ENCODE assay signal across 18 mouse cellular contexts in the genomic region with DNA sequence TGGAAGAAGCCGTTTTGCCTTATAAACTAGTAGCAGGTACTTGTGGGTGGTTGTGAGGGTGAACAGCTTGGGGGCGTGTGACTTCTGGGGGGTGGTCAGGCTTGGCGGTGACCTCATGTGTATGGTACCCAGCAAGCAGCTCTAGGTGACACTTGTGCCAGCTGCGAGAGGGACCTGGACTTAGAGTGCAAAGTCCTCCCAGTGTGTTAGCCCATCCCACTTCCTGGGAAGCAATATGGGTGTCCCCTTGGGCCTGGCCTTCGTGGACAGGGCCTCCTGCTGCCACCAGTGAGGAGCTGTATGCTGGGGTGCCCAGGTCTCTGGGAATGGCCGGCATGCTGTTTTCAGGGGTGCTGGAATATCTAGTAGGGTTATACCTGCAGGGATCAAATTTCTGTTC. TPM values are rescaled to one million over a fixed set of nuclear protein-coding genes. Genes with fewer than 3 reads are reported as not detected.
DNase-seq lines count a peak whose midpoint lies in the region; ATAC-seq and TF ChIP-seq lines count a peak whose summit lies in the region.
"Had no signal": no experiment of that assay in that cellular context is flagged by ENCODE, and none has a peak within 500 bp of the region (broad histone marks: within the 10 kb centered on the region; RNA-seq: fewer than 3 reads in every experiment).

No protein-coding gene starts in this region.

- no peak overlapping the region; the same call in 1 of the 2 replicates for H3K4me2 ChIP-seq in lung, postnatal 0 days (replicated peaks; ENCODE audit: low read depth, low read length)
- H3K4me2 ChIP-seq in limb, embryonic 15.5 days, result no peak overlapping the region
- H3K4me2 ChIP-seq: heart, embryonic 11.5 days; neural tube, embryonic 15.5 days had no signal

- no peak for ATAC-seq in lung, postnatal 0 days
- no peak for ATAC-seq in limb, embryonic 15.5 days (ENCODE audit: insufficient number of reproducible peaks, low FRiP score, low TSS enrichment, low read depth)
- ATAC-seq: forebrain, postnatal 0 days had no signal

- peak overlapping the region; percentile 21; the same call in 1 of the 2 replicates for H3K27ac ChIP-seq in lung, postnatal 0 days (ENCODE audit: low read length)
- peak overlapping the region; percentile 5; the same call in 1 of the 2 replicates for H3K27ac ChIP-seq in limb, embryonic 15.5 days
- H3K27ac ChIP-seq in small intestine, adult 2 months (ENCODE audit: insufficient read depth, low read depth, low read length), result peak overlapping the region; percentile 95
- H3K27ac ChIP-seq: macrophage; neural tube, embryonic 15.5 days had no signal

- H3K27me3 ChIP-seq in lung, postnatal 0 days (replicated peaks; ENCODE audit: insufficient read depth, low read length), result no peaks in the 10 kb centered on the region
- peaks cover 5% of the 10 kb centered on the region; the same call in 1 of the 2 replicates for H3K27me3 ChIP-seq in limb, embryonic 15.5 days
- H3K27me3 ChIP-seq in small intestine, adult 2 months (ENCODE audit: control insufficient read depth, insufficient read depth, low read length), result no peaks in the 10 kb centered on the region

- H3K4me3 ChIP-seq in lung, postnatal 0 days (ENCODE audit: low read depth, low read length), result no peak overlapping the region
- H3K4me3 ChIP-seq in limb, embryonic 15.5 days, result no peak overlapping the region
- peak overlapping the region; percentile 57 for H3K4me3 ChIP-seq in small intestine, adult 2 months (ENCODE audit: low read depth, low read length)
- H3K4me3 ChIP-seq: neural tube, embryonic 15.5 days had no signal

- no peak for TF ChIP-seq CTCF in lung, postnatal 0 days (IDR thresholded peaks at IDR 0.05)
- no peak for TF ChIP-seq CTCF in small intestine, adult 2 months (IDR thresholded peaks at IDR 0.05; ENCODE audit: extremely low read depth, insufficient read length, insufficient replicate concordance, low read depth, low read length)

- H3K4me1 ChIP-seq in lung, postnatal 0 days (ENCODE audit: insufficient read depth, low read depth, low read length), result peaks cover 4% of the 10 kb centered on the region; the same call in 1 of the 2 replicates
- peaks cover 29% of the 10 kb centered on the region for H3K4me1 ChIP-seq in limb, embryonic 15.5 days
- H3K4me1 ChIP-seq in small intestine, adult 2 months (ENCODE audit: control insufficient read depth, insufficient read depth, insufficient read length, low read length), result peaks cover 52% of the 10 kb centered on the region

- H3K36me3 ChIP-seq in lung, postnatal 0 days (ENCODE audit: insufficient read depth, low read length), result no peaks in the 10 kb centered on the region
- no peaks in the 10 kb centered on the region for H3K36me3 ChIP-seq in limb, embryonic 15.5 days
- H3K36me3 ChIP-seq in small intestine, adult 2 months (ENCODE audit: control insufficient read depth, insufficient read depth, low read length), result peaks cover 30% of the 10 kb centered on the region
- H3K36me3 ChIP-seq: G1E; neural tube, embryonic 15.5 days had no signal

- no peaks in the 10 kb centered on the region for H3K9me3 ChIP-seq in lung, postnatal 0 days (ENCODE audit: low read length)
- H3K9me3 ChIP-seq in limb, embryonic 15.5 days, result no peaks in the 10 kb centered on the region
- H3K9me3 ChIP-seq: G1E; neural tube, embryonic 15.5 days had no signal

- no peak overlapping the region for H3K9ac ChIP-seq in lung, postnatal 0 days (replicated peaks; ENCODE audit: low read depth)
- no peak overlapping the region for H3K9ac ChIP-seq in limb, embryonic 15.5 days
- H3K9ac ChIP-seq: forebrain, postnatal 0 days; neural tube, embryonic 15.5 days had no signal

- no peak for TF ChIP-seq EP300 in lung, postnatal 0 days (IDR thresholded peaks at IDR 0.05)

- DNase-seq in kidney, adult 11 months, result peak; percentile 67
- DNase-seq in kidney, postnatal 14 days, result no peak
- no peak for DNase-seq in lung, postnatal 0 days (ENCODE audit: low spot score)
- no peak for DNase-seq in lung, adult 18-20 months
- DNase-seq in T-cell, adult 2 months (ENCODE audit: low spot score), result no peak
- no peak for DNase-seq in Muller cell, postnatal 12 days (ENCODE audit: inconsistent ontology term)
- DNase-seq: cerebellum, adult 8-10 months; forebrain, postnatal 0 days; gastrocnemius, postnatal 25 days; heart, postnatal 4 days; retina, postnatal 1 day; thymus, adult 2 months had no signal

- 57% methylated on average over 6 of the region's 6 CpGs for WGBS in lung, postnatal 0 days
- 65% methylated on average over 6 of the region's 6 CpGs for WGBS in limb, embryonic 15.5 days
- 48% methylated on average over 6 of the region's 6 CpGs for WGBS in small intestine, adult 2 months

- TF ChIP-seq POLR2A in small intestine, adult 2 months (IDR thresholded peaks at IDR 0.05; ENCODE audit: low read depth, low read length), result no peak

RNA-seq across cellular contexts. Expression of a gene that starts 5.0 kb away (rescaled TPM):
- 9.7 and 14.0 TPM in 2 replicates for polyA plus RNA-seq in lung, postnatal 0 days (2015; fragmentation: Nextera tagmentation; extraction: Ambion mirVana)
- polyA plus RNA-seq in limb, embryonic 15.5 days (2015; fragmentation: Nextera tagmentation; extraction: Ambion mirVana), result 2.4 and 3.3 TPM in 2 replicates
- polyA plus RNA-seq in small intestine, adult 2 months (2012; rRNA removed), result 78.7 and 306 TPM in 2 replicates

RNA-seq across cellular contexts. Expression of a gene that starts 7.6 kb away (rescaled TPM):
- polyA plus RNA-seq in lung, postnatal 0 days (2015; fragmentation: Nextera tagmentation; extraction: Ambion mirVana), result 1.2 and 1.8 TPM in 2 replicates
- 0.96 and 1.1 TPM in 2 replicates for polyA plus RNA-seq in limb, embryonic 15.5 days (2015; fragmentation: Nextera tagmentation; extraction: Ambion mirVana)
- 0.44 and 0.72 TPM in 2 replicates for polyA plus RNA-seq in small intestine, adult 2 months (2012; rRNA removed)
- polyA plus RNA-seq: G1E, macrophage had no signal

RNA-seq across cellular contexts. Expression of a gene that starts 44.2 kb away (rescaled TPM):
- polyA plus RNA-seq in lung, postnatal 0 days (2015; fragmentation: Nextera tagmentation; extraction: Ambion mirVana), result 18.3 and 19.1 TPM in 2 replicates
- polyA plus RNA-seq in limb, embryonic 15.5 days (2015; fragmentation: Nextera tagmentation; extraction: Ambion mirVana), result 11.9 and 12.9 TPM in 2 replicates
- polyA plus RNA-seq in small intestine, adult 2 months (2012; rRNA removed), result 29.0 and 49.6 TPM in 2 replicates

Comparison
In these comparisons a context has a peak if more than half of its experiments do, and no peak if none do; other contexts are left out.
1. H3K27ac ChIP-seq: peak in every context shown above with its lines; median percentile 95 in small intestine, adult 2 months; 21 in lung, postnatal 0 days; 5 in limb, embryonic 15.5 days.